Mouse (Mus musculus): Measurements from ENCODE around the gene Fryl. TPM values are rescaled to one million over a fixed set of nuclear protein-coding genes. Genes with fewer than 3 reads are reported as not detected.

Gene Fryl
- polyA plus RNA-seq, 1 experiment from 2014 or later, result 44.3 TPM

DNA sequence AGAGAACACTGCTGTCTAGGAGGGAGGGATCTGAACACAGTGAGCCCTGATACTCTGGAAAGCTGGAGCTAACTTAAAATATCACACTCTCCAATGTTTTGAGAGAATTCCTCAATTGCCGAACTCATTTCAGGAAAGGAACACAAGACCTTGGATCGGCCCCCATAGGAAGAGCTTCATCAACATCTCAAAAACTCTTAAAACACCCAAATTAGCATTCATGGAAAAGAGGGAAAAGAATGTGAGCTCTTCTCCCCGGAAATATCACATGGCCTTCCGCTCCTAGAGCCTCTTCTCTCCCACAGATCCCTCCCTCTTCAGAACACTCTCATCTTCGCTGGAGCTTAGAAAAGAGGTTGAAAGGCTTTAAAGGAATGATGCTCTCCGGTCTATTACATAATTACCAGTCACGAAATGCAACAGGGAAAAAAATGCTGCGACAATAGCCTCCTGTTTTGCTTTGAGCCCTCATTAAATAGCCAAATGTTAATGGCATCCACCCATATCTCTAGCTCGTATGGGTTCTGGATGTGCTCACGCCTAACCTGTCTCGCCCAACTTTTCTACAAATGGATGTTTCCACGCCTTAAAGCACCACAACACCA is 84.4 kb downstream of the Fryl start:
- H3K4me3 ChIP-seq (ENCODE audit: low read length), result no peak overlapping the region
- H3K9me3 ChIP-seq (ENCODE audit: control insufficient read depth, low read length), result no peaks in the 10 kb centered on the region
- WGBS, result 53% methylated on average over 12 of the region's 12 CpGs
- H3K36me3 ChIP-seq (ENCODE audit: control insufficient read depth, insufficient read depth, low read length), result no peaks in the 10 kb centered on the region
- no peak overlapping the region for H3K4me2 ChIP-seq (replicated peaks; ENCODE audit: low read depth, low read length)
- no peaks in the 10 kb centered on the region for H3K27me3 ChIP-seq (ENCODE audit: control insufficient read depth, insufficient read depth, low read length)
- no peak overlapping the region for H3K9ac ChIP-seq (ENCODE audit: low read depth, low read length)
- H3K27ac ChIP-seq (ENCODE audit: low read depth, low read length), result peak overlapping the region; percentile 37; the same call in 1 of the 2 replicates
- no peak; the same call in 1 of the 2 replicates for ATAC-seq (ENCODE audit: low FRiP score, low TSS enrichment)
- H3K4me1 ChIP-seq (ENCODE audit: control insufficient read depth, insufficient read depth, low read length), result peaks cover 24% of the 10 kb centered on the region

DNA sequence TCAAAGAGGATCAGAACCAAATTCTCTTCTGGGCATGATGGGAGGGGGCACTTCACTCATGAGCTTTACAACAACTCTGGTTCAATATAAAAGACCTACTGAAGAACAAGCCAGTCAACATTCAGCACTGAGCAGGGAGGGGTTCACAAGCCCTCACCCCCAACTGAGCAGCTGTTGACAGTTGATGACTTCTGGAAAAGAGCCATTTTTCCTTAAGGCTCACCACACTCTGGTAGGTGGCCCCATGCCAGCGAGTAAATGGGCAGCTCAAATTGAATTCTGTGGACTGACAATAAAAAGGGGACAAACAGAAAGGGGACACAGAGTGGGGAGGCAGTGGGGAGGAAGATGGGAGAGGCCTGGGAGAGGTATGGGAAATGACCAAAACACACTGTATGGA is 85.2 kb downstream of the Fryl start:
- peaks cover 32% of the 10 kb centered on the region for H3K4me1 ChIP-seq (ENCODE audit: control insufficient read depth, insufficient read depth, low read length)
- no peak overlapping the region for H3K27ac ChIP-seq (ENCODE audit: low read depth, low read length)
- no peak overlapping the region for H3K4me3 ChIP-seq (ENCODE audit: low read length)
- no peaks in the 10 kb centered on the region for H3K9me3 ChIP-seq (ENCODE audit: control insufficient read depth, low read length)
- no peak for ATAC-seq (ENCODE audit: low FRiP score, low TSS enrichment)
- no peak overlapping the region for H3K9ac ChIP-seq (ENCODE audit: low read depth, low read length)
- no peaks in the 10 kb centered on the region for H3K36me3 ChIP-seq (ENCODE audit: control insufficient read depth, insufficient read depth, low read length)
- H3K27me3 ChIP-seq (ENCODE audit: control insufficient read depth, insufficient read depth, low read length), result no peaks in the 10 kb centered on the region
- WGBS, result 52% methylated on average over 1 of the region's 1 CpGs
- no peak overlapping the region for H3K4me2 ChIP-seq (replicated peaks; ENCODE audit: low read depth, low read length)

DNA sequence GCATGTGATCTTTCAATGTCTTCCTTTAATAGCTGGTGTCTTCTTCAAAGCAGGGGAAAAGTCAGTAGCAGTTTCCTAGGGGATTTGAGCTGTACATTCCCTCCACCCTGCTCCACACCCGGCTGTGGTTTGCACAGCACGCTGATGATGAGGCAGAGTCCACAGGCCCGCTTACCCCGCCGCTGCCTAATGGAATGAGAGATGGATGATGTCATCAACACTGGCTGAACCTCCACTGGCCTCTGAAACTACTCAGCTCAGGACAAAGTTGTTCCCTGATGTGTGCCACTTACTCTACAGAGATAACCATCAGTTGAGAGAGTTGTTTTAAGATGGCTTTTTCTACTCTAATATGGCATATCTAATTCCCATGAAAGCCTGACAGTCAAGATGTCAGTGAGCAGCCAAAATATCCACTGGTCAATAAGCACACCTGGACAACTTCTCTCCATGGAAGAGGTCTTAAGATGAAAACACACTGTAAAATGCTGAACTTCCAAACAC is 87.6 kb downstream of the Fryl start:
- WGBS, result 28% methylated on average over 5 of the region's 5 CpGs
- H3K9me3 ChIP-seq (ENCODE audit: control insufficient read depth, low read length), result no peaks in the 10 kb centered on the region
- no peak overlapping the region for H3K9ac ChIP-seq (ENCODE audit: low read depth, low read length)
- no peak overlapping the region for H3K27ac ChIP-seq (ENCODE audit: low read depth, low read length)
- 0 out of 2 replicates have a peak, but pooled peaks have one; percentile 40 for ATAC-seq (ENCODE audit: low FRiP score, low TSS enrichment)
- peaks cover 34% of the 10 kb centered on the region for H3K4me1 ChIP-seq (ENCODE audit: control insufficient read depth, insufficient read depth, low read length)
- H3K4me2 ChIP-seq (replicated peaks; ENCODE audit: low read depth, low read length), result no peak overlapping the region
- no peaks in the 10 kb centered on the region for H3K27me3 ChIP-seq (ENCODE audit: control insufficient read depth, insufficient read depth, low read length)
- no peaks in the 10 kb centered on the region for H3K36me3 ChIP-seq (ENCODE audit: control insufficient read depth, insufficient read depth, low read length)
- no peak overlapping the region for H3K4me3 ChIP-seq (ENCODE audit: low read length)

GRCm38 (mm10) chr5:73167976-73168768 is 88.2 kb downstream of the Fryl start:
- H3K9me3 ChIP-seq (ENCODE audit: control insufficient read depth, low read length), result no peaks in the 10 kb centered on the region
- H3K27ac ChIP-seq (ENCODE audit: low read depth, low read length), result no peak overlapping the region
- 73% methylated on average over 18 of the region's 18 CpGs for WGBS
- peaks cover 34% of the 10 kb centered on the region for H3K4me1 ChIP-seq (ENCODE audit: control insufficient read depth, insufficient read depth, low read length)
- no peaks in the 10 kb centered on the region for H3K27me3 ChIP-seq (ENCODE audit: control insufficient read depth, insufficient read depth, low read length)
- no peak for ATAC-seq (ENCODE audit: low FRiP score, low TSS enrichment)
- H3K4me2 ChIP-seq (replicated peaks; ENCODE audit: low read depth, low read length), result no peak overlapping the region
- no peak overlapping the region for H3K9ac ChIP-seq (ENCODE audit: low read depth, low read length)
- no peak overlapping the region for H3K4me3 ChIP-seq (ENCODE audit: low read length)
- H3K36me3 ChIP-seq (ENCODE audit: control insufficient read depth, insufficient read depth, low read length), result no peaks in the 10 kb centered on the region

DNA sequence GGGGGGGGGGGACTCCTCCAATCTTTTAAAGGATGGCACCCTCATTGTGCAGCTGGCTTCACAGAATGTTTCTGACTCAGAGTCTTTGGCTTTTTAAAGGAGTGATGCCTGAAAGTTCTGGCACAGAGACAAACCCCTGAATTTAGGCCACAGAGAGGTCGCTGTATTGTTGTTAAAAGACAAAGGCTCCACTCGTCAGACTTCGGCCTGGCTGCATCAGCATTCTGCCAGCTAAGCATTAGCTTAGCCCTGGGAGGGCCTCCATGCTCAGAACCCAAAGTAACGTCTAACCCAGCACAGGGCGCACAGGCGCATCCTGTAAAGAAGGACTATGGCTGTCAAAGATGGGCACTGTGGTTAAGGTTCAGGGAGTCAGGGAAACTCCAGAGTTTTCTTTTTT is 92.4 kb downstream of the Fryl start:
- Histone ChIP-seq H3K27ac (ENCODE audit: low read depth, low read length) (no peak overlapping the region), H3K27me3 (ENCODE audit: control insufficient read depth, insufficient read depth, low read length) (no peaks in the 10 kb centered on the region), H3K9ac (ENCODE audit: low read depth, low read length) (no peak overlapping the region), H3K9me3 (ENCODE audit: control insufficient read depth, low read length) (no peaks in the 10 kb centered on the region), H3K4me2 (replicated peaks; ENCODE audit: low read depth, low read length) (no peak overlapping the region), H3K36me3 (ENCODE audit: control insufficient read depth, insufficient read depth, low read length) (no peaks in the 10 kb centered on the region), H3K4me3 (ENCODE audit: low read length) (no peak overlapping the region), H3K4me1 (ENCODE audit: control insufficient read depth, insufficient read depth, low read length) (peaks cover 26% of the 10 kb centered on the region)
- WGBS, result 61% methylated on average over 6 of the region's 6 CpGs
- no peak for ATAC-seq (ENCODE audit: low FRiP score, low TSS enrichment)

- 73% methylated on average over 2 of the region's 2 CpGs for WGBS
- H3K9ac ChIP-seq (ENCODE audit: low read depth, low read length), result no peak overlapping the region
- peaks cover 11% of the 10 kb centered on the region for H3K4me1 ChIP-seq (ENCODE audit: control insufficient read depth, insufficient read depth, low read length)
- H3K4me2 ChIP-seq (replicated peaks; ENCODE audit: low read depth, low read length), result no peak overlapping the region
- no peaks in the 10 kb centered on the region for H3K27me3 ChIP-seq (ENCODE audit: control insufficient read depth, insufficient read depth, low read length)
- no peak overlapping the region for H3K27ac ChIP-seq (ENCODE audit: low read depth, low read length)
- no peak for ATAC-seq (ENCODE audit: low FRiP score, low TSS enrichment)
- no peak overlapping the region for H3K4me3 ChIP-seq (ENCODE audit: low read length)
- no peaks in the 10 kb centered on the region for H3K36me3 ChIP-seq (ENCODE audit: control insufficient read depth, insufficient read depth, low read length)
- no peaks in the 10 kb centered on the region for H3K9me3 ChIP-seq (ENCODE audit: control insufficient read depth, low read length)
These were observed 93.9 kb downstream of the Fryl start for GRCm38 (mm10) chr5:73162492-73162891.

- Histone ChIP-seq H3K9me3 (ENCODE audit: control insufficient read depth, low read length) (no peaks in the 10 kb centered on the region), H3K4me3 (ENCODE audit: low read length) (no peak overlapping the region), H3K4me1 (ENCODE audit: control insufficient read depth, insufficient read depth, low read length) (peaks cover 11% of the 10 kb centered on the region), H3K4me2 (replicated peaks; ENCODE audit: low read depth, low read length) (no peak overlapping the region), H3K9ac (ENCODE audit: low read depth, low read length) (no peak overlapping the region), H3K27me3 (ENCODE audit: control insufficient read depth, insufficient read depth, low read length) (no peaks in the 10 kb centered on the region), H3K36me3 (ENCODE audit: control insufficient read depth, insufficient read depth, low read length) (no peaks in the 10 kb centered on the region), H3K27ac (ENCODE audit: low read depth, low read length) (no peak overlapping the region)
- 89% methylated on average over 9 of the region's 9 CpGs for WGBS
- ATAC-seq (ENCODE audit: low FRiP score, low TSS enrichment), result no peak; the same call in 1 of the 2 replicates
These were observed 96.0 kb downstream of the Fryl start for GRCm38 (mm10) chr5:73160440-73160839.

DNA sequence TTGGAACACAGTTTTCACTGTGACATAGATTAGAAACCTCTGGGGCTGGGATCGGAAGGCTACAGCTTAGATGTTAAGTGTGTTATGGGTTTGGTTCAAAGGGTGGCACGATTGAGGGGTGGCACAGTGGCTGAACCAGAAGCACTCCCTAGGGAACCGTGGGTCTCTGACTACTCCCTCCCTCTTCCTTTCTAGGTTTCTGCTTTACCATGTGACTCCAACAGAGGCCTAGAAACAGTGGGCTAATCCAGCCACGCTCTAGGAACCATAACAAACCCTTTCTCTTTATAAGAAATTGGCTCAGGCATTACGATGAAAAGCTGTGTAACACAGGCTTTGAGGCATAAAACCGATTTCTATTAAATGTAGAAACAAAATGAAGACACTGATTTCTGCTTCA is 98.9 kb downstream of the Fryl start:
- WGBS, result 77% methylated on average over 6 of the region's 6 CpGs
- no peak for ATAC-seq (ENCODE audit: low FRiP score, low TSS enrichment)
- no peaks in the 10 kb centered on the region for H3K36me3 ChIP-seq (ENCODE audit: control insufficient read depth, insufficient read depth, low read length)
- H3K4me1 ChIP-seq (ENCODE audit: control insufficient read depth, insufficient read depth, low read length), result peaks cover 9% of the 10 kb centered on the region
- no peaks in the 10 kb centered on the region for H3K9me3 ChIP-seq (ENCODE audit: control insufficient read depth, low read length)
- no peak overlapping the region for H3K4me3 ChIP-seq (ENCODE audit: low read length)
- H3K27ac ChIP-seq (ENCODE audit: low read depth, low read length), result no peak overlapping the region
- no peaks in the 10 kb centered on the region for H3K27me3 ChIP-seq (ENCODE audit: control insufficient read depth, insufficient read depth, low read length)
- no peak overlapping the region for H3K4me2 ChIP-seq (replicated peaks; ENCODE audit: low read depth, low read length)
- H3K9ac ChIP-seq (ENCODE audit: low read depth, low read length), result no peak overlapping the region

DNA sequence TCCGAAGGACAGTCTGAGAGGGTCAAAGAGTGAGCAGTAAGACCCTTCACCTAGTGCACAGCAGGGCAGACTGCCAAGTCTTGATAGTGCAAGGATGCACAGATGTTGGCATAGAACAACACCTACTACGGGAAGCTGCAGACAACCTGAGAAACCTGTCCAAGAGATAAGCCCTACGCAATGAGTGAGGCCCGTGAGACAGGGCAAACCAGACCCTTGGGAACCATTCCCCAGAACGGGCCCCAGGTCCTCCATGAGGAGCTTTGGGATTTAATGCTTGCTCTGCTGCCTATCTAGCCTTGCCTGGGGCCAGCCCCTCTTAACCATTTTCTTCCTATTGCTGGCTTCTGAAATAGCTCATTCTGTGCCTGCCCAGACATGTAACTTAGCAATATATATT is 99.4 kb downstream of the Fryl start:
- H3K27ac ChIP-seq (ENCODE audit: low read depth, low read length), result no peak overlapping the region
- 72% methylated on average over 5 of the region's 5 CpGs for whole genome bisulfite sequencing
- no peak overlapping the region for H3K4me2 ChIP-seq (replicated peaks; ENCODE audit: low read depth, low read length)
- ATAC-seq (ENCODE audit: low FRiP score, low TSS enrichment), result no peak; the same call in 1 of the 2 replicates
- no peak overlapping the region for H3K9ac ChIP-seq (ENCODE audit: low read depth, low read length)
- H3K4me3 ChIP-seq (ENCODE audit: low read length), result no peak overlapping the region
- no peaks in the 10 kb centered on the region for H3K27me3 ChIP-seq (ENCODE audit: control insufficient read depth, insufficient read depth, low read length)
- H3K4me1 ChIP-seq (ENCODE audit: control insufficient read depth, insufficient read depth, low read length), result peaks cover 9% of the 10 kb centered on the region
- no peaks in the 10 kb centered on the region for H3K36me3 ChIP-seq (ENCODE audit: control insufficient read depth, insufficient read depth, low read length)
- H3K9me3 ChIP-seq (ENCODE audit: control insufficient read depth, low read length), result no peaks in the 10 kb centered on the region

Measured in kidney, embryonic 14.5 days (tissue).